Mouse (Mus musculus): Measurements from ENCODE around the gene Cul4b. TPM values are rescaled to one million over a fixed set of nuclear protein-coding genes. Genes with fewer than 3 reads are reported as not detected.
"Not testable (repeated sequence)": the region's sequence is repeated elsewhere in the genome, so short reads cannot be mapped to it uniquely, and the experiment has no call there.

The Cul4b gene
- polyA plus RNA-seq, 1 experiment from 2014 or later: 32.7 TPM

GRCm38 (mm10) chrX:38566521-38567205 is 9.3 kb downstream of the Cul4b start:
- Histone ChIP-seq H3K4me3 (ENCODE audit: low read depth, low read length) (no peak overlapping the region), H3K27ac (replicated peaks; ENCODE audit: low read depth, low read length) (no peak overlapping the region), H3K36me3 (ENCODE audit: control insufficient read depth, insufficient read depth, low read length) (no peaks in the 10 kb centered on the region), H3K4me1 (ENCODE audit: control insufficient read depth, insufficient read depth, low read length) (no peaks in the 10 kb centered on the region), H3K9ac (ENCODE audit: low read depth, low read length) (no peak overlapping the region), H3K27me3 (replicated peaks; ENCODE audit: control insufficient read depth, insufficient read depth, low read length) (no peaks in the 10 kb centered on the region), H3K4me2 (ENCODE audit: low read depth, low read length) (no peak overlapping the region), H3K9me3 (ENCODE audit: control insufficient read depth, low read length) (no peaks in the 10 kb centered on the region)
- 70% methylated on average over 6 of the region's 6 CpGs for WGBS
- DNase-seq (ENCODE audit: low spot score): no peak
- ATAC-seq (ENCODE audit: low read depth): no peak

GRCm38 (mm10) chrX:38565176-38565542 is 10.8 kb downstream of the Cul4b start:
- Histone ChIP-seq H3K4me1 (ENCODE audit: control insufficient read depth, insufficient read depth, low read length) (no peaks in the 10 kb centered on the region), H3K9ac (ENCODE audit: low read depth, low read length) (peak overlapping the region; percentile 75), H3K4me3 (ENCODE audit: low read depth, low read length) (peak overlapping the region; percentile 49), H3K36me3 (ENCODE audit: control insufficient read depth, insufficient read depth, low read length) (0 out of 2 replicates have a peak, but pooled peaks cover 11% of the 10 kb centered on the region), H3K4me2 (ENCODE audit: low read depth, low read length) (peak overlapping the region; percentile 65), H3K27me3 (replicated peaks; ENCODE audit: control insufficient read depth, insufficient read depth, low read length) (no peaks in the 10 kb centered on the region), H3K9me3 (ENCODE audit: control insufficient read depth, low read length) (no peaks in the 10 kb centered on the region), H3K27ac (replicated peaks; ENCODE audit: low read depth, low read length) (peak overlapping the region; percentile 95)
- no peak for ATAC-seq (ENCODE audit: low read depth)
- no peak for DNase-seq (ENCODE audit: low spot score)
- 17% methylated on average over 8 of the region's 8 CpGs for WGBS

DNA sequence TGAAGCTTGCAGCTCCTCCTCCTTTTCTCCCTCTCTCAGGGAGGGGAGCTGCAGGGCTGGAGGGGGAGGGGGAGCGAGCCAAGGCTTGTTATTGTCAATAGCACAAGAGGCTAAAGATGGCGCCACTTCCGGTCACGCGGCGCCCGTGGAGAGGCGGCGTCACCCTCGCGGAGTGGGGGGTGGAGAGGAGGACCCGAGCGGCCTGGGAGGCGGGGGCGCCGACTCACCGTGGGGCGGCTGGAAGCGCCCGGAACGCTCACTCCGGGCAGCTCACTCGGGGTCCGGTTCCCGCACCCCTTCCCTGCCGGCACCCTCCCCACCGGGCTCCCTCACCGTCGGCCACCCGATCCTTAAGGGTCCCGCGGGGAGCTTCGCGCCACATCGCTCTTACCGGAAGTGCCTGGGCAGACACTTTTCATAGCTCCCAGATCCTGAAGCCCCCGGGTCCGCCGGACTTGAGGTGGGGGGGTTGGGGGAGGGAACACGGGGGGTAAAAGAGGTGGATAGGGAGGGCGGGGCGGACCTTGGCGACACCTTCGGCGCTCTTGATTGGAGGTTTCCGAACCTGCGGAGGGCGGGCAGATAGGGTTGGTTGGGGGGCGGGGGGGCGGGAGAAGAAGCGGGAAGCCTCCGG is 11.3 kb downstream of the Cul4b start:
- Histone ChIP-seq H3K9me3 (ENCODE audit: control insufficient read depth, low read length) (no peaks in the 10 kb centered on the region), H3K27me3 (replicated peaks; ENCODE audit: control insufficient read depth, insufficient read depth, low read length) (no peaks in the 10 kb centered on the region), H3K9ac (ENCODE audit: low read depth, low read length) (peak overlapping the region; percentile 75), H3K4me1 (ENCODE audit: control insufficient read depth, insufficient read depth, low read length) (no peaks in the 10 kb centered on the region), H3K4me2 (ENCODE audit: low read depth, low read length) (peak overlapping the region; percentile 65), H3K4me3 (ENCODE audit: low read depth, low read length) (peak overlapping the region; percentile 49), H3K36me3 (ENCODE audit: control insufficient read depth, insufficient read depth, low read length) (0 out of 2 replicates have a peak, but pooled peaks cover 15% of the 10 kb centered on the region), H3K27ac (replicated peaks; ENCODE audit: low read depth, low read length) (peak overlapping the region; percentile 95)
- DNase-seq (ENCODE audit: low spot score): peak; percentile 96
- WGBS: 15% methylated on average over 13 of the region's 52 CpGs
- ATAC-seq (ENCODE audit: low read depth): peak; percentile 94

DNA sequence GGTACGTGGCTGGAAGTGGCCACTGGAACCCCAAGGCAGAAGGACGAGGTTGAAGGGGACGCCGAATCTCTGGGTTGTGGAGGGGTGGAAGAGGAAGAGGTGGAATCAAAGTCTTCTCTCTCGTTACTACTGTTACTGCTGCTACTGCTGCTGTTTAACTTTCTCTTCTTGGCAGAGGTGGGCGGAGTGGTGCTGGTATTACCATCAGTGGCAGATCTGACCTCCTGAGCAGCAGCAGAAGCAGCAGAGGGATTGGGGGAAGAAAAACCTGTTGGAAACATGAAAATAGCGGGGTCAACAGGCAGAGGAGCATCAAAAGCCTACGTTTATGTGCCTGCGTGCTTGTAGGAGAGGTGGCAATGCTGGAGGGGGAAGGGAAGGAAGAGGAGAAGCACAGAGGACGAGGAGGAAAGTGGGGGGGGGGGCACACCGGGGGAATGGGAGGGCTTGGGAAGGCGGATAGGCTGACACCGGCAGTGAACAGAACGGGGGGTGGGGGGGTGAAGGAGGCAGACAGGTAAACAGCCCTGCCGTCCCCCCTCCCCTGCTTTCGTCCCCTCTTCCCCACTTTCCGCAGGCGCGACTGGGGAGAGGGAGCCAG is 12.0 kb downstream of the Cul4b start:
- Histone ChIP-seq H3K4me2 (ENCODE audit: low read depth, low read length) (peak overlapping the region; percentile 65), H3K9me3 (ENCODE audit: control insufficient read depth, low read length) (no peaks in the 10 kb centered on the region), H3K9ac (ENCODE audit: low read depth, low read length) (peak overlapping the region; percentile 75), H3K27ac (replicated peaks; ENCODE audit: low read depth, low read length) (peak overlapping the region; percentile 95), H3K4me3 (ENCODE audit: low read depth, low read length) (peak overlapping the region; percentile 49), H3K27me3 (replicated peaks; ENCODE audit: control insufficient read depth, insufficient read depth, low read length) (no peaks in the 10 kb centered on the region), H3K36me3 (ENCODE audit: control insufficient read depth, insufficient read depth, low read length) (0 out of 2 replicates have a peak, but pooled peaks cover 18% of the 10 kb centered on the region), H3K4me1 (ENCODE audit: control insufficient read depth, insufficient read depth, low read length) (no peaks in the 10 kb centered on the region)
- DNase-seq (ENCODE audit: low spot score) (peak; percentile 6), ATAC-seq (ENCODE audit: low read depth) (no peak)
- 31% methylated on average over 10 of the region's 19 CpGs for WGBS

- no peak for ATAC-seq (ENCODE audit: low read depth)
- no peak overlapping the region for H3K4me3 ChIP-seq (ENCODE audit: low read depth, low read length)
- H3K9ac ChIP-seq (ENCODE audit: low read depth, low read length): no peak overlapping the region
- no peak overlapping the region for H3K4me2 ChIP-seq (ENCODE audit: low read depth, low read length)
- no peaks in the 10 kb centered on the region for H3K27me3 ChIP-seq (replicated peaks; ENCODE audit: control insufficient read depth, insufficient read depth, low read length)
- no peaks in the 10 kb centered on the region for H3K4me1 ChIP-seq (ENCODE audit: control insufficient read depth, insufficient read depth, low read length)
- H3K36me3 ChIP-seq (ENCODE audit: control insufficient read depth, insufficient read depth, low read length): peaks cover 15% of the 10 kb centered on the region
- no peaks in the 10 kb centered on the region for H3K9me3 ChIP-seq (ENCODE audit: control insufficient read depth, low read length)
- H3K27ac ChIP-seq (replicated peaks; ENCODE audit: low read depth, low read length): no peak overlapping the region
- DNase-seq (ENCODE audit: low spot score): no peak
Measured at GRCm38 (mm10) chrX:38553255-38553654, 22.7 kb downstream of the Cul4b start.

- H3K9me3 ChIP-seq (ENCODE audit: control insufficient read depth, low read length): no peaks in the 10 kb centered on the region
- 3% methylated on average over 7 of the region's 7 CpGs for WGBS
- no peaks in the 10 kb centered on the region for H3K36me3 ChIP-seq (ENCODE audit: control insufficient read depth, insufficient read depth, low read length)
- DNase-seq (ENCODE audit: low spot score) (peak; percentile 24), ATAC-seq (ENCODE audit: low read depth) (no peak)
- no peak overlapping the region for H3K4me3 ChIP-seq (ENCODE audit: low read depth, low read length)
- no peaks in the 10 kb centered on the region for H3K27me3 ChIP-seq (replicated peaks; ENCODE audit: control insufficient read depth, insufficient read depth, low read length)
- H3K27ac ChIP-seq (replicated peaks; ENCODE audit: low read depth, low read length): no peak overlapping the region
- H3K4me2 ChIP-seq (ENCODE audit: low read depth, low read length): no peak overlapping the region
- no peak overlapping the region for H3K9ac ChIP-seq (ENCODE audit: low read depth, low read length)
- no peaks in the 10 kb centered on the region for H3K4me1 ChIP-seq (ENCODE audit: control insufficient read depth, insufficient read depth, low read length)
Measured at GRCm38 (mm10) chrX:38514556-38514955, 61.4 kb downstream of the Cul4b start.

DNA sequence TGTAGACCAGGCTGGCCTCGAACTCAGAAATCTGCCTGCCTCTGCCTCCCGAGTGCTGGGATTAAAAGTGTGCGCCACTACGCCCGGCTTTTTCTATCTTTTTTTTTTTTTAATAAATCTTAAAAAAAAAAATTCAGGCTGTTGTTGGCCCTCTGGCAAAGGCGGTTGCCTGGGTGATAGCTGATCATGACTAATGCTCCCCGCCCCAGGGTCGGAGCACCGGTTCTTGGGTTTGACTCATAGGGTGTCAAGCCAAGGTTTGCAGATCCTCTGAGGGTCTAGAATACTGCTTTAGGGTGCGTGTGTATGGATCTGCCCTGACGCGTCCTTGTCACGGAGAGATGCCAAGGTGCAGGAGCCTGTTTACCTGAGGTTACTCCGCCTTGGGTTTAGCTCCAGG is 71.2 kb downstream of the Cul4b start:
- Histone ChIP-seq H3K4me2 (ENCODE audit: low read depth, low read length) (no peak overlapping the region), H3K27me3 (replicated peaks; ENCODE audit: control insufficient read depth, insufficient read depth, low read length) (no peaks in the 10 kb centered on the region), H3K36me3 (ENCODE audit: control insufficient read depth, insufficient read depth, low read length) (no peaks in the 10 kb centered on the region), H3K4me1 (ENCODE audit: control insufficient read depth, insufficient read depth, low read length) (no peaks in the 10 kb centered on the region), H3K4me3 (ENCODE audit: low read depth, low read length) (no peak overlapping the region), H3K9me3 (ENCODE audit: control insufficient read depth, low read length) (no peaks in the 10 kb centered on the region), H3K9ac (ENCODE audit: low read depth, low read length) (no peak overlapping the region), H3K27ac (replicated peaks; ENCODE audit: low read depth, low read length) (no peak overlapping the region)
- 86% methylated on average over 14 of the region's 14 CpGs for WGBS
- DNase-seq (ENCODE audit: low spot score): no peak
- ATAC-seq (ENCODE audit: low read depth): no peak

GRCm38 (mm10) chrX:38502182-38502581 is 73.8 kb downstream of the Cul4b start:
- not testable (repeated sequence) for H3K9me3 ChIP-seq (ENCODE audit: control insufficient read depth, low read length); H3K4me2 ChIP-seq (ENCODE audit: low read depth, low read length); H3K27ac ChIP-seq (replicated peaks; ENCODE audit: low read depth, low read length); H3K27me3 ChIP-seq (replicated peaks; ENCODE audit: control insufficient read depth, insufficient read depth, low read length); ATAC-seq (ENCODE audit: low read depth); H3K9ac ChIP-seq (ENCODE audit: low read depth, low read length); H3K36me3 ChIP-seq (ENCODE audit: control insufficient read depth, insufficient read depth, low read length); H3K4me1 ChIP-seq (ENCODE audit: control insufficient read depth, insufficient read depth, low read length); DNase-seq (ENCODE audit: low spot score); H3K4me3 ChIP-seq (ENCODE audit: low read depth, low read length)
- 74% methylated on average over 5 of the region's 5 CpGs for WGBS
